Mouse (Mus musculus) myocyte (in vitro differentiated cells): Measurements from ENCODE around the gene Acbd6.

Experiments
- CEBPB ChIP-seq: IDR thresholded peaks from 2 replicates; pipeline ENCODE4 v1.6.1; 2011; ENCODE audit warnings: mild to moderate bottlenecking, moderate library complexity; ENCODE audit not compliant: poor library complexity, insufficient read depth, severe bottlenecking
- E2F4 ChIP-seq: IDR thresholded peaks from one replicate; pipeline ENCODE4 v1.6.1; 2011; ENCODE audit warnings: mild to moderate bottlenecking, control low read depth, moderate library complexity; ENCODE audit not compliant: insufficient read depth
- POLR2A ChIP-seq: IDR thresholded peaks from one replicate; pipeline ENCODE4 v1.6.1; 2011; ENCODE audit warnings: low read depth, mild to moderate bottlenecking, control low read depth, moderate library complexity; ENCODE audit not compliant: insufficient read length
- TCF12 ChIP-seq: IDR thresholded peaks from one replicate; pipeline ENCODE4 v1.6.1; 2011; ENCODE audit warnings: mild to moderate bottlenecking, control low read depth; ENCODE audit not compliant: poor library complexity, insufficient read depth, severe bottlenecking

GRCm38 (mm10) chr1:155537005-155537642 lies 20.8 kb upstream of the Acbd6 start:
- TF ChIP-seq E2F4 (no peak), CEBPB (no peak), POLR2A (no peak), TCF12 (no peak)
